Mouse (Mus musculus) liver, embryonic 12.5 days (tissue): ENCODE measurements around the gene Itga6. TPM values are rescaled to one million over a fixed set of nuclear protein-coding genes. Genes with fewer than 3 reads are reported as not detected.

Experiments
- ATAC-seq: fragments of 200-750 bp; cut with Nextera tagmentation; 2 replicates; pipeline ENCODE4 v1.8.0; 2017; ENCODE audit warnings: moderate number of reproducible peaks, mild to moderate bottlenecking, moderate library complexity
- H3K27ac ChIP-seq: fragments of 300-500 bp; sonication (generic); 2 replicates; pipeline ENCODE4 v1.5.1; 2016; ENCODE audit warnings: mild to moderate bottlenecking
- H3K27me3 ChIP-seq: fragments of 300-500 bp; sonication (generic); replicated peaks from 2 replicates; pipeline ENCODE4 v1.6.1; 2016; ENCODE audit warnings: mild to moderate bottlenecking, moderate library complexity
- H3K36me3 ChIP-seq: fragments of 300-500 bp; sonication (generic); 2 replicates; pipeline ENCODE4 v1.6.1; 2016; ENCODE audit warnings: mild to moderate bottlenecking, moderate library complexity
- H3K4me1 ChIP-seq: fragments of 300-500 bp; sonication (generic); 2 replicates; pipeline ENCODE4 v1.6.1; 2016
- H3K4me2 ChIP-seq: fragments of 300-500 bp; sonication (generic); 2 replicates; pipeline ENCODE4 v1.6.1; 2016; ENCODE audit warnings: mild to moderate bottlenecking, moderate library complexity
- H3K4me3 ChIP-seq: fragments of 300-500 bp; sonication (generic); 2 replicates; pipeline ENCODE4 v1.5.1; 2016; ENCODE audit warnings: mild to moderate bottlenecking, moderate library complexity
- H3K9ac ChIP-seq: fragments of 300-500 bp; sonication (generic); 2 replicates; pipeline ENCODE4 v1.6.1; 2016; ENCODE audit warnings: mild to moderate bottlenecking, moderate library complexity
- H3K9me3 ChIP-seq: fragments of 300-500 bp; sonication (generic); replicated peaks from 2 replicates; pipeline ENCODE4 v1.6.1; 2016; ENCODE audit warnings: mild to moderate bottlenecking, moderate library complexity
- WGBS: fragments of 180-500 bp; shearing (Covaris S2); methylation state at CpG from one replicate; pipeline ENCODE4 v1.1.7; 2016; ENCODE audit not compliant: insufficient replicate concordance; 5-methylcytosine and 5-hydroxymethylcytosine counted together
- polyA plus RNA-seq: library from polyadenylated mRNA; unstranded; fragments of >200 nt; fragmentation: Nextera tagmentation; extraction: Ambion mirVana; gene quantifications from 2 replicates; pipeline ENCODE4 v1.2.1, GENCODE M21; 2016

The Itga6 gene
- polyA plus RNA-seq, 1 experiment from 2014 or later = 14.6 TPM

- H3K27me3 ChIP-seq = no peaks in the 10 kb centered on the region; the same call in 1 of the 2 replicates
- no peak for ATAC-seq
- no peak overlapping the region for H3K9ac ChIP-seq
- H3K4me1 ChIP-seq = no peaks in the 10 kb centered on the region
- no peaks in the 10 kb centered on the region for H3K36me3 ChIP-seq
- H3K4me2 ChIP-seq = no peak overlapping the region
- H3K4me3 ChIP-seq = no peak overlapping the region
- 79% methylated on average over 2 of the region's 2 CpGs for WGBS
- no peaks in the 10 kb centered on the region for H3K9me3 ChIP-seq
- no peak overlapping the region for H3K27ac ChIP-seq
These were observed 9.2 kb upstream of the Itga6 start for GRCm38 (mm10) chr2:71736213-71736612.

- 63% methylated on average over 9 of the region's 9 CpGs for WGBS
- no peak for ATAC-seq
- no peak overlapping the region for H3K27ac ChIP-seq
- no peaks in the 10 kb centered on the region; the same call in 1 of the 2 replicates for H3K27me3 ChIP-seq
- H3K4me2 ChIP-seq = no peak overlapping the region
- H3K36me3 ChIP-seq = no peaks in the 10 kb centered on the region
- peaks cover 9% of the 10 kb centered on the region for H3K4me1 ChIP-seq
- no peak overlapping the region for H3K4me3 ChIP-seq
- no peak overlapping the region for H3K9ac ChIP-seq
- no peaks in the 10 kb centered on the region for H3K9me3 ChIP-seq
These were observed 6.1 kb upstream of the Itga6 start for GRCm38 (mm10) chr2:71739173-71739860.

- no peak overlapping the region for H3K27ac ChIP-seq
- no peak overlapping the region for H3K4me2 ChIP-seq
- no peaks in the 10 kb centered on the region for H3K9me3 ChIP-seq
- no peak overlapping the region for H3K4me3 ChIP-seq
- WGBS = 81% methylated on average over 4 of the region's 4 CpGs
- no peaks in the 10 kb centered on the region for H3K27me3 ChIP-seq
- H3K4me1 ChIP-seq = peaks cover 25% of the 10 kb centered on the region
- no peaks in the 10 kb centered on the region for H3K36me3 ChIP-seq
- ATAC-seq = no peak
- H3K9ac ChIP-seq = no peak overlapping the region
These were observed 2.9 kb upstream of the Itga6 start for GRCm38 (mm10) chr2:71742557-71742956.

GRCm38 (mm10) chr2:71743377-71743776 is 2.0 kb upstream of the Itga6 start:
- no peak overlapping the region for H3K4me2 ChIP-seq
- H3K4me1 ChIP-seq = peaks cover 26% of the 10 kb centered on the region
- no peaks in the 10 kb centered on the region for H3K36me3 ChIP-seq
- no peak overlapping the region for H3K4me3 ChIP-seq
- no peak overlapping the region for H3K9ac ChIP-seq
- H3K9me3 ChIP-seq = no peaks in the 10 kb centered on the region
- WGBS = 58% methylated on average over 7 of the region's 7 CpGs
- H3K27me3 ChIP-seq = no peaks in the 10 kb centered on the region
- no peak for ATAC-seq
- H3K27ac ChIP-seq = no peak overlapping the region

GRCm38 (mm10) chr2:71744320-71744719 is 1.1 kb upstream of the Itga6 start:
- Histone ChIP-seq H3K4me1 (peaks cover 26% of the 10 kb centered on the region), H3K27me3 (no peaks in the 10 kb centered on the region), H3K4me2 (no peak overlapping the region; the same call in 1 of the 2 replicates), H3K36me3 (no peaks in the 10 kb centered on the region), H3K9me3 (no peaks in the 10 kb centered on the region), H3K27ac (no peak overlapping the region), H3K4me3 (no peak overlapping the region), H3K9ac (no peak overlapping the region)
- no peak for ATAC-seq
- 16% methylated on average over 9 of the region's 9 CpGs for WGBS

- H3K27ac ChIP-seq = 0 out of 2 replicates have a peak overlapping the region, but pooled peaks have one; percentile 12
- no peak overlapping the region for H3K9ac ChIP-seq
- peaks cover 26% of the 10 kb centered on the region for H3K4me1 ChIP-seq
- H3K27me3 ChIP-seq = no peaks in the 10 kb centered on the region
- H3K36me3 ChIP-seq = no peaks in the 10 kb centered on the region
- no peak overlapping the region for H3K4me3 ChIP-seq
- H3K4me2 ChIP-seq = no peak overlapping the region; the same call in 1 of the 2 replicates
- no peaks in the 10 kb centered on the region for H3K9me3 ChIP-seq
- WGBS = 14% methylated on average over 11 of the region's 11 CpGs
- no peak for ATAC-seq
These were observed 432 bp upstream of the Itga6 start for GRCm38 (mm10) chr2:71744861-71745507.

GRCm38 (mm10) chr2:71748451-71748850 is 3.0 kb downstream of the Itga6 start:
- 67% methylated on average over 5 of the region's 5 CpGs for WGBS
- H3K4me1 ChIP-seq = peaks cover 36% of the 10 kb centered on the region
- no peaks in the 10 kb centered on the region for H3K36me3 ChIP-seq

GRCm38 (mm10) chr2:71749367-71750086 is 4.1 kb downstream of the Itga6 start:
- Histone ChIP-seq H3K9ac (no peak overlapping the region), H3K36me3 (no peaks in the 10 kb centered on the region), H3K4me2 (no peak overlapping the region), H3K27me3 (no peaks in the 10 kb centered on the region), H3K9me3 (no peaks in the 10 kb centered on the region), H3K4me1 (peaks cover 28% of the 10 kb centered on the region), H3K27ac (no peak overlapping the region), H3K4me3 (no peak overlapping the region)
- 71% methylated on average over 13 of the region's 13 CpGs for WGBS
- ATAC-seq = no peak

More at GRCm38 (mm10) chr2:71748451-71748850, 3.0 kb downstream of the Itga6 start:
- no peak for ATAC-seq
- no peaks in the 10 kb centered on the region for H3K9me3 ChIP-seq
- no peak overlapping the region for H3K27ac ChIP-seq
- no peak overlapping the region for H3K4me2 ChIP-seq
- no peak overlapping the region for H3K9ac ChIP-seq
- no peaks in the 10 kb centered on the region for H3K27me3 ChIP-seq
- no peak overlapping the region for H3K4me3 ChIP-seq

GRCm38 (mm10) chr2:71750087-71750453 is 4.7 kb downstream of the Itga6 start:
- no peak overlapping the region for H3K4me2 ChIP-seq
- 62% methylated on average over 10 of the region's 10 CpGs for WGBS
- H3K27ac ChIP-seq = no peak overlapping the region
- H3K4me3 ChIP-seq = no peak overlapping the region
- no peaks in the 10 kb centered on the region for H3K36me3 ChIP-seq
- no peaks in the 10 kb centered on the region for H3K27me3 ChIP-seq
- no peak for ATAC-seq
- no peaks in the 10 kb centered on the region for H3K9me3 ChIP-seq
- no peak overlapping the region for H3K9ac ChIP-seq
- H3K4me1 ChIP-seq = peaks cover 23% of the 10 kb centered on the region

GRCm38 (mm10) chr2:71751336-71751735 is 5.9 kb downstream of the Itga6 start:
- Histone ChIP-seq H3K27ac (peak overlapping the region; percentile 11; the same call in 1 of the 2 replicates), H3K27me3 (no peaks in the 10 kb centered on the region), H3K4me3 (no peak overlapping the region), H3K4me2 (no peak overlapping the region), H3K36me3 (no peaks in the 10 kb centered on the region), H3K9me3 (no peaks in the 10 kb centered on the region), H3K9ac (no peak overlapping the region), H3K4me1 (peaks cover 19% of the 10 kb centered on the region)
- ATAC-seq = 0 out of 2 replicates have a peak, but pooled peaks have one; percentile 27
- WGBS = 63% methylated on average over 8 of the region's 8 CpGs

- no peaks in the 10 kb centered on the region for H3K27me3 ChIP-seq
- peak overlapping the region; percentile 11; the same call in 1 of the 2 replicates for H3K27ac ChIP-seq
- ATAC-seq = no peak
- H3K9ac ChIP-seq = no peak overlapping the region
- peaks cover 19% of the 10 kb centered on the region for H3K4me1 ChIP-seq
- H3K4me2 ChIP-seq = no peak overlapping the region
- WGBS = 39% methylated on average over 2 of the region's 2 CpGs
- no peak overlapping the region for H3K4me3 ChIP-seq
- H3K9me3 ChIP-seq = no peaks in the 10 kb centered on the region
- no peaks in the 10 kb centered on the region for H3K36me3 ChIP-seq
These were observed 6.4 kb downstream of the Itga6 start for GRCm38 (mm10) chr2:71751863-71752262.

GRCm38 (mm10) chr2:71752383-71752782 is 7.0 kb downstream of the Itga6 start:
- 27% methylated on average over 2 of the region's 2 CpGs for WGBS
- H3K27ac ChIP-seq = no peak overlapping the region

More at GRCm38 (mm10) chr2:71752383-71752782, 7.0 kb downstream of the Itga6 start:
- Histone ChIP-seq H3K27me3 (no peaks in the 10 kb centered on the region), H3K4me1 (peaks cover 21% of the 10 kb centered on the region), H3K9ac (no peak overlapping the region), H3K4me2 (no peak overlapping the region), H3K9me3 (no peaks in the 10 kb centered on the region), H3K4me3 (no peak overlapping the region), H3K36me3 (no peaks in the 10 kb centered on the region)
- ATAC-seq = peak; percentile 40; the same call in 1 of the 2 replicates
